Mouse (Mus musculus): ENCODE results near the gene Usp36. TPM values are rescaled to one million over a fixed set of nuclear protein-coding genes. Genes with fewer than 3 reads are reported as not detected.

Usp36 gene
- total RNA-seq (2021) = 10 to 100 TPM; 11.1 to 14.7 TPM
- long read RNA-seq, experiment 1, partial matches to known transcripts = 0 of 1 reads
- long read RNA-seq, experiment 1, other reads (novel, unspliced or antisense) = 0 of 1 reads
- long read RNA-seq, experiment 2, partial matches to known transcripts = 5 of 9 reads
- long read RNA-seq, experiment 2, other reads (novel, unspliced or antisense) = 4 of 9 reads

DNA sequence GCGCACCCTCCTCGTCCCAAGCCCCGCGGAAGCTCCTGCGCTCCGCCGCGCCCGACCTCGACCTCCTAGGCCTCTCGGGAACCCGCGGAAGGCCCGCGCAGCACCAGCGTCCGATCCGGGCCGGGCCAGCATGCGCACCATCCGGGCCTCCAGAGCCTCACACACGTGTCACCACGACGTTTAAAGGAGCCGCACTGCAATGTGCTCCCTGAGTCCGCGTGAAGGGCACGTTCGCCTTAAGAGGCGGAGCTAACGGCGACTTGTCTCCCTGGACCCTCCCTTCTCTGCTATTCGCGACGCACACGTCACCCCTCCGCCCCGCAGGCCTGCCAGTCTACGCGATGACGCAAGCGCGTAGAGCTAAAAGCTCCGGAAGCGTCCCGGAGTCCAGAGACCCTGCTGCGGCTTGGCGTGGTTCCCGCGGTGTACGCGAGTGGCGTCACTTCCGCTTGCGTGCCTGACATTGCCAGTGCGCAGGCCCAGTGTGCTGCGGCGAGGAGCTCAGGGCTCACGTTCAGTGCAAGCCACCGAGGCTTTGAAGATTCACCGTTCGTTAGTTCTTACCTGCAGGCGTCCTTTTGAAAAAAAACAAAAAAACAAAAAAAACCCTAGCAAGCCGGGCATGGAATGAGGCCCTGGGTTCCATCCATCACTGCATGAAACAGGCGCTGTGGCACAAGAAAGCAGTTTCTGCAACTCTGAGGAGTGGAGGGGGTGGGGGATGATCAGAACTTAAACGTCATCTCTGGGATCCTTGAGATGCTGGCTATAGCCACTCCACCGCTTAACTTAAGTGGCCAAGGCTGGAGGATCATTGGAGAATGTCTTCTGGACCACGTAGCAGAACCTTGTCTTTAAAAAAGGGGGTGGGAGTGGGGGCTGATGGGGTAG lies at the start of gene Usp36:
Gene Usp36 (minus strand): TSS at position 246 of the 891 bp plus-strand sequence.
- intact Hi-C loops (cut with DNase I) = no loop called here

DNA sequence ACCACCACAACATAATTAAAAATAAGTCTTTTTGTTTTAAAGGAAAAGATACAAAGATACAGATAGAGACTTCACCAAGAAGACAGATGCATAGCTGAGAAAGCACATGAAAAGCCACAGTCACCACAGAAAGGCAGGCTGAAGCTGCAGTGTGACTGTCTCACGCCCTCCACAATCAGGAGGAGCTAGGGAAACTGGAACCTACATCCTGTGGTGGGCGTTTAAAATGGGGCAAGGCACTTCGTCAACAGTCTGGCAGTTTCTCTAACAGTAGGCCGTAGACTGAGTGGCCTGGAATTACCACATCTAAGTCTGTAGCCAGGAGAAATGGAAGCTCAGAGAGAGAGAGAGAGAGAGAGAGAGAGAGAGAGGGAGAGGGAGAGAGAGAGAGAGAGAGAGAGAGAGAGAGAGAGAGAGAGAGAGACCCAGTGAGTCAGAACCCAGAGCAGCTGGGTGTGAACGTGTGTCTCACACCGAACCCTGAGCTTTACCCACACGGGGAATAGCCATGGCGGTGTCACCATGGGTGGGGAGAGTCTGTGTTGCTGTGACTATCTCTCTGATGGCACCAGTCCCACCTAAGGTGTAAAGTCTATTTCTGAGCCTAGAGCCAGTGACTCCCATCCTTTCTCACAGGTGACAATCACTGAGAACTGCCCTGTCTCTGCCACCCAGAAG lies 47.6 kb upstream of the Usp36 start:
- intact Hi-C loops (cut with DNase I) = no loop called here

More for the DNA sequence above, at the start of gene Usp36:
- DNase-seq = peak; percentile 99

DNA sequence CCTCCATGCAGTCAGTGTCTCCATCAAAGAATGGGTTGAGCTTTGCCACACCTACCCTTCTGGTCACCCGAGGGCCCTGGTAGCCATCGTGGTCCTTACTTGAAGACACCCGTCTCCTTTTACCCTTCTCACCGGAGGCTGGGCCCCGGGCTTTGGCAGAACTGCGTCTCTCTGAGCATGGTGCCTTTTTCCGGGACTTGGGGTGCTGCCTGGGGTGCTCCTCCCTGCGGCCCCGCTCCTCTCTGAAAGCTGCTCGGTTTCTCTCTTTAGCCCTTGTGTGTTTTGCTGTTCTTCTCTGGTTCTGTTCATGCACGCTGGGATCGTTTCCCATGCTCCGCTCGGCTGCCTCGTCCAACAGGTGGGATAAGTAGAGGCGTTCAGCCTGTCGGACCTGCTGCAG lies 43.4 kb upstream of the Usp36 start:
- intact Hi-C loops (cut with DNase I) = no loop called here
- DNase-seq = no peak

More for the DNA sequence above, 47.6 kb upstream of the Usp36 start:
- no peak for DNase-seq

DNA sequence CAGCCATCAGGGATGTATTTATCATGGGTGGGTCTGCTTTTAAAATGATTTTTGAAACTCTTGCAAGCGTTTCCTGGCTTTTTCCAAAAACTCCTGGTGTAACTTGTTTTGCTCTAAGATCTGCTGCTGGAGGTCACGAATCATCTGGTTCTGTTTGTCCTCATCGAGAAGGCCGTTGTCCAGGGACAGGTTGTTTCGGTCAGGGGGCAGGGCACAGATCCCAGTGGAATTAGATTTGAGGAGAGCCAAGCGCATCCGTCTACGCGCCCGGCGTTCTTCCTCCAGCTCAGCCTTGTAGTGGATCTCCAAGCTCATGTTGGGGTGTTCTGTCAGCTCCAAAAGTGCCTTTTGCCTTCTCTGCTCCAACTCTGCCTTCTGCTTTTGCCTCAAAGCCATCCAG lies 42.3 kb upstream of the Usp36 start:
- intact Hi-C loops (cut with DNase I) = no loop called here
- DNase-seq = peak in 1 of 2 experiments; percentile 69

DNA sequence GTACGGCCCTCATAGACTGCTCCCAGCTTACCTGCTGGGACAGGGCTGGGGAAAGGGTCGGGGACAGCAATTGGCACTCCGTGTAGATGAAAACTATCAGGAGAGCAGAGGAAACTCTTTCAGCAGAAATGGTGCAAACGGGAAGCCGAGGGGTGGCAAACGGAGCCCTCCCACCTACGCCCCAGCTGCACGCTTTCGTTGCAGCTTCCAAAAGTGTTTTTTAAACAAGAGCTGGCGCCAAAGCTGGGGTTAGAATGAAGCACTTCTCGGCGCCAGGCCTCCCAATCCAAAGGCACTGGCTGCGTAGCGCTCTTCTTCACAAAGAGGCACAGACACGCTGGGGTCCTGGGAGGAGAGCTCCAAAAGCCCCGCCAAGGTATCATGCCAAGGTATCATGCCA lies 40.7 kb upstream of the Usp36 start:
- DNase-seq = no peak
- intact Hi-C loops (cut with DNase I) = no loop called here

DNA sequence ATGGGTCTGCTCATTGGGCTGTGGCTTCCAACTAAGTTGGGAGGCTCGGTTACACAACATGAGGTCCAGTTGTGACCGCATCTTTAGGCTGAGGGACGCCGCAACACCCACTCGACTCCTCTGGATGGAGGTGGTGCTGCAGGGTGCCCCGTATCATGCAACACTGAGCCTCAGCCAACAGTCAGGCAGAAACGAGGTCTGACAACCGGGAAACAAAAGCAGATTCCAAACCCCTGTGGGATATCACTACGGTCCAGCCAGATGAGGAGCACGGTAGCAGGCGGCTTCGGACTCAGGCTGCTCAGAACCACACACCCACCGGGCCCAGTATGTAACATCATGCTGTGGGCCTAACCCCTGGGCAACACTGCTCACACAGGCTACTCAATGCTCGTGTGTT lies 40.3 kb upstream of the Usp36 start:
- intact Hi-C loops (cut with DNase I) = no loop called here
- no peak for DNase-seq

DNA sequence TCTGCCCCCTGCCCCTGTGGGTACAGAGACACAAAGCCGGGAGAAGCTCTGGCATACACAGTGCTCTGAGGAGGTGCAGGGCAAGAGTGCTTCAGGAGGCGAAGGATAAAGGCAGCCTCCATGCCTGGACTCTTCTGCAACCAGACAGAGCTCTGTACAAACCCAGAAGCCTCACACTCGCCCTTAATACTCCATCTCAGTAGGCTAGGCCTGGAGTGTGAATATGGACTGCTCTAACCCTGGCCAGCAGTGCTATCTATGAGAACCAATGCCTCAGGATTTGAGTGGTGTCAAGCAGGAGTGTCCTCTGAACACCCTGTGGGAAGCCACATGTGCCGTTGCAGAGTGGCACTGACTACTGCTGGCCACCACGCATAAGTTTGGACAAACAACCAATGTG lies 38.9 kb upstream of the Usp36 start:
- intact Hi-C loops (cut with DNase I) = no loop called here
- DNase-seq = no peak

DNA sequence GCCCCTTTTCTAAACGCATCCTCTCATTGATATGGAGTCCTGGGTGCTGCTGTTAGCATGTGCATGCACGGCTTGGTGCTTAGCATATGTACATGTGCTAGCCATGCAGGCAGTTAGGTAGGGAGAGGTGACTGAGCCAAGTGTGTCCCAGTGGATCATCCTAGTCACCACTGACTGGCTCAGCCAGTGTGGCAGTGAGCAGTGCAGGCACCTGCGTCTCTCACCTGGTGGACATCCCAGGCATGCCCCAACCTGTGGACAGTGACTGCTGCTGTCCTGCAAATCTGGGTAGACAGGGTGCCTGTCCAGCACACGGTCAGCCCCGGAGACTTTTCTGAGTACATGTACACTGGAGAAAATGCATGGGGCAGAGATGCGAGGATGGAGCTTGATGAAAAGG lies 38.5 kb upstream of the Usp36 start:
- intact Hi-C loops (cut with DNase I) = no loop called here
- no peak for DNase-seq

DNA sequence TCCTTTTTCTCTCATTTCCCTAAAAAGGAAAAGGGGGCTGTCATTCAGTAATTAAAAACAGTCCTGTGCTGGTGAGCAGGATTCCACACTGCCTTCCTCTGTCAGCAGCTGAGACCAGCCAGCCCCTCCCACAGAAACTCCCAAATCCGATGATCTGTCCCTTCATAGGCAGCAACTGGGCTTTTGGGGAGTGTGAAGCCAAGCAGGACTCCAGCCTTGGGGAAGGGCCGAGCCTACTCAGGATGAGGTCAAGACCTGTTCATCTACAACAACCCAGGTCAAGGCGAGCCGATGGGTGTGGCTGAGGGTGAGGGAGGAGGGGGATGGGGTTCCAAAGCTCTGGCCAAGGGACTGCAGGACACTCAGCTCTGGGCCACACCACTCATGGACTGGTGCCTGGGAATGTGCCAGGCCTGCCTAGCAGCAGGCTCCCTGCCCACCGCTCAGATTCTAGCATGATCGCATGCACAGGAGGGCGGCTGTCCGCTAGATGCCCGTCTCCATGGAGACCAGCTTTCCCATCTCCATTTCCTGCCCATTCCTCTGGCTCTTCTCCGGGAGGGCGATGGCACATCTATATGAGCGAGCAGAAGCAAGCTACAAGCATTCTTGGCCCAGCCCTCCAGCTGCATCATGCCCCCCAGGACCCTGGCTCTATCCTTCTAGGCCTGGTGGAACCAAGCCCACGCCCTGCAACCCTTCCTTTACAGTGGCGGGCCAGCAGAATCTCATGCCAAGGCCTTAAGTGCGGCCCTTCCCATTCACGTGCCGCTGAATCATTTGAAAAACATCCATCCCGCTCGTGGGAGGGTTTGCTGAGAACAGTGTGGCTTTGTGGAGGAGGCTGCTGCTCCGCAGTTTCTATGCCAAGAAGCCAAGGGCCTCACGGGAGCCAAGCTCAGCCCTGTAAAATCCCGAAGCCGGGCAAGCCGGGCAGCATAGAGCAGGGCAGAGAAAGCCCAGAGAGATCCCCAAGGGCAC lies 37.2 kb upstream of the Usp36 start:
- intact Hi-C loops (cut with DNase I) = no loop called here

DNA sequence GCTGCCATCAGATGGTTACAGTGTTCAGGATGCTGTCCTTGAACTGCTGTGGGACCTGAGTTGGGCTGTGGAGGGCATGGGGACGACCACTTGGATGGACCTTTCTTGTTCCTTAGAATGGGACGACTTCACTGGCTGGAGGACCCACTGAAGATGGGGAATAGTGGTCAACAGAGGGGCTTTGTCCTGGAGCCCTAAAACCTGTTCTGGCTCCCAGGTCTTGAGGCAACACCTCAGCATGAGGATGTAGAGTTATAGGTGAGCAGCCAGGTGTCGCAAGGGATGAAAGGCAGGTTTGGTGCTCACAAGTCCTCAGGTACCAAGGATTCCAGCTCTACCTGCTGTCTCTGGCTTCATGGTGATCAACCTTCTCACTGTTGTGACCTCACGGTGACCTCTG lies 36.4 kb upstream of the Usp36 start:
- intact Hi-C loops (cut with DNase I) = no loop called here
- DNase-seq = no peak

More for the DNA sequence above, 37.2 kb upstream of the Usp36 start:
- DNase-seq = peak; percentile 70 to 79

DNA sequence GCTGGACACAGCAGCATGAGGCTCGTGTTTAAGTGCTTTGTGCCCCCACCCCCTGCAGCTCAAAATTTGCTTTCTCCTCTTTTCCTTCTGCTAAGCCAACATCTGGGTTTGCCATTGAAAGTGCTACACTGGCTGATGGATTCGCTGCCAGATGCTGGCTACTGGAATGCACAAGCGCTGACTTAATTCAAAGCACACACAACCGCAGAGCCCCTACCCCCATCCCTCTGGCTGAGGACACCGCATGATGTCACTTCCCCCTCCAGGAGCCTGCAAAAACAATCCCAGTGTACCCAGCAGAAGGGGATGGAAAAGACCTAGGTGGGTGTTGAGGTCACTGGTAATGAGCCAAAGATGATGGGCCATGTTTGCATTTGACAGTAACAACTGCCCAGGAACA lies 34.5 kb upstream of the Usp36 start:
- intact Hi-C loops (cut with DNase I) = loop anchor here (2.0 kb wide), 1 partner anchor 34 kb away; no protein-coding TSS in a partner anchor
- peak in 1 of 2 experiments; percentile 37 for DNase-seq

DNA sequence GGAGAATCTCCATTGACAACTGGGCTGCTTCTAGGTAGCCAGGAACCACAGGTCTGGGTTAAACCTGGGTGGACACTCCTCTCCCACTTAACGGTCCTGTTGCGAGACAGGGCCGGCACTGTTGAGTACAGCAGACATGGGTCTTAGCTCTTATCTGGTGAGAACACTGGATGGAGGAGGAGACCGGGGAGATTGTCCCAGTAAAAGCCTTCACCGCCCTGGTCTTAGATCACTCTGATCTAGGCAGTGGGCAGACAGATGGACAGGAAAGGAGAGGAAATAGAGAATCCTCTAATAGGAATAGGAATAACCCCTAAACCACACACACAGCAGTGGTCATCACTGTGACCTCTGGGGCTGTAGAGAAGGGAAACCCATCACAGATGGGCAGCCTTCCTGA lies 33.9 kb upstream of the Usp36 start:
- intact Hi-C loops (cut with DNase I) = loop anchor here (2.0 kb wide), 1 partner anchor 35 kb away; no protein-coding TSS in a partner anchor
- no peak for DNase-seq

DNA sequence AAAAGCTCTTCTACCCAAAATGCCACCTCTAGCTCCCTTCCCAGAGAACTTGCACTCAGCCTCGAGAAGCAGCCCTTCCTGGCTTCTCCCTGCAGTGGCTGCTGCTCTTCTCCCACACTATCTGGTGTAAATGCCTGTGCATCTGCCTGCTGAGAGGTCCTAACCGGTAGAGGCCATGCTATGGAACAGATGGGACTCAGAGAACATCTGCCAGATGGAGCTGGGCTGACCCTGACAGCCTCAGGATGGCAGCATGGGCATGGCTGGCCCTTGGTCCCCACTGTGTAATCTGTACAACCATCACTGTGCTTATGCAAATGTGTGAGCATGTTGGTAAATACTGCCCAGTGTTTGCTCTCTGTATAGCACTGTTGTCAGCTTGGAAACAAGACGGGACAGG lies 32.6 kb upstream of the Usp36 start:
- no peak for DNase-seq
- intact Hi-C loops (cut with DNase I) = no loop called here

DNA sequence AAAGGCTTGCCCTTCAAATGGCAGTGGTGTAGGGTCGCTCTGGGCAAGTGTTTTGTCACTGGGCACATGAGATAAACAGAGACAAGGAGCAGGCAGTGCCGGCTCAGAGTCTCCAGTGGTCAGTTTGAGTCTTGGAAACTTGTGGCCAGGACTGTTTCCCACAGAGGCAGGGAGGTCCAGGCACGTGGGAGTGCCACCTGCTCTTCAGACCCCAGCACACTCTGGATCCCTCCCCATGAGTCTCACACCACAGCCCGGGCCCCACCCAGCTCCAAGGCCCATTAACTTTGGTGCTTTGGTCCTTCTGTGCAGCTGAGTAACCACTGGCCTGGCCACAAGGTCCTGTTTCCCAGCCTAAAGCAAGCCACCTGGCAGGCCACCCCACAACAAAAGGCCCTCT lies 31.9 kb upstream of the Usp36 start:
- no peak for DNase-seq
- intact Hi-C loops (cut with DNase I) = no loop called here

DNA sequence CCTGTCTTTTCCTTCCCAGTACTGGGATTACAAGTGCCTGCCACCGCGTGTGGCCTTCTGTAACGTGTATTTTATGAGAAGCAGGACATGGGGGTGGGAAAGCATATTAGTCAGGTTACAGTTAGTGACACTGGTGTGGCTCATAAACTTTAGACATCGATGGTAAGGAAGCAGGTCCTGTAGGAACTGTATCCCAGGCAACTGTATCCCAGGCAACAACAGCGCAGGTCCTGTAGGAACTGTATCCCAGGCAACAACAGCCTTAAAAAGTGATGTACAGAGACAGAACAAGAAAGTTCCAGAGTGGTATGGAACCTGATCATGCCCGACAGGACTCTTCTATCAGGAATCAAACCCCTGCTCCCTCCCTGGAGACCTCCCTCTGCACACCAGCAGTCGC lies 31.5 kb upstream of the Usp36 start:
- DNase-seq = no peak
- intact Hi-C loops (cut with DNase I) = no loop called here

DNA sequence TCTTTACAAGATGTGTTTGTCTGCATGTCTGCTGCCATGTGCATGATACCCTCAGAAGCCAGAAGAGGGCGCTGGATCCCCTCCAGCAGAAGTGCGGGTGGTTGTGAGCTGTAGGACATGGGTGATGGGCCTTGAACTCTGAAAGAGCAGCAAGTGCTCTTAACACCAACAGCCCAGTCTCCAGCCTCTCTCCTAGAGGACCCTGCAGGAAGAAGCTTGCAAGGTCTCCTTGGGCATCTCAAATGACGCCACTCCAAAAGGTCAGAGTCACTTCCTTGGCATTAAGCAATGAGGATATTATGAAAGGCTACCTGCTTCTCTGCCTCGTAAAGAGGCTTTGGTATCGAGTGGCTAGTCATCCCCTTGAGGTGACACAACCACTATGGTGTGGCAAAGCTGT lies 28.6 kb upstream of the Usp36 start:
- peak in 1 of 2 experiments; percentile 41 for DNase-seq
- intact Hi-C loops (cut with DNase I) = loop anchor here (5.0 kb wide), 1 partner anchor 79 kb away; no protein-coding TSS in a partner anchor

DNA sequence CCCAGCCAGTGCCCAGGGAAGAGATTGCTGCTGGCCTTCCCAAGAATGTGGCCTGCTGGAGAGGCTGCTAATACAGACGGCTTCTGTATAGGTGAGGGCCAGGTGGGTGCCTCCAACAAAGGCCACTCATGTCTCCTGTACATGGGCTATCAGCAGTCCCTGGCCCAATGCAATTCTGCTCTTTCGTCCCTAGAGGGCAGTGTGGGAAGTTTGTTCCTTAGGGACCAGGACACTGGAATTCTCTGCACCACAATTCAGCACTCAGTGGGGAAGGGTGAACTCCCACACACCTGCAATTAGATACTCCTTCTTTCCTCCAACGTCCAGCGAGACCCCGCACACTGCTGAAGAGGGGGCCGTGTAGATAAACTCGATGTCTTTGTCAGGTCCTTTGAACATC lies 27.1 kb upstream of the Usp36 start:
- no peak for DNase-seq
- intact Hi-C loops (cut with DNase I) = loop anchor here (1.0 to 5.0 kb wide), 2 partner anchors 62 to 80 kb away; no protein-coding TSS in a partner anchor

DNA sequence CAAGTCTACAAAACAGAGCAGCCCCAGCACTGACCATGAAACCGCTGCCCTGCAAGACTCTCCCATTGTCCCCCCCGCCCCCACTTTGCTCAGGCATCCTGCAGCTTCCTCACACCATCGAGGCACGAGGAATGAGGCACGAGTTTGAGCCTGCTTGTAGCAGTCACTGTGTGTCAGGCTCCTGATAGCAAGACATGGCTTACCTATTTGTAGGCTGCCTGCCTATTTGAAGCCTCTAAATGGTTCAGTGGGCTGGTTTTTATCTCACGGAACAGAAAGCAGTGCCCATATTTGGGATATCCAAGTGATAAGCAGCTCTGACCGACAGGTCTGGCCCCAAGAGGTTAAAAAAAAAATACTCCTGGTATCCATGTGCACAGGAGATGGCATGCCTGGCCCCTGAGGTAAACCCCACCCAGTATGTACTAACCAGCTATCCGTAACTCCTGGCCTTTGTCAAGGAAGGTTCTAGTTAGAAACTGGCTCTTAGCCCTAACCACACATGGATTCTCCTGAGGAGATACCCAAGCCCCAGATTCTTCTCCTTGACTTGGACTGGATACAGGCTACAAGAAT lies 26.3 kb upstream of the Usp36 start:
- no peak for DNase-seq
- intact Hi-C loops (cut with DNase I) = loop anchor here (5.0 kb wide), 1 partner anchor 81 kb away; no protein-coding TSS in a partner anchor

DNA sequence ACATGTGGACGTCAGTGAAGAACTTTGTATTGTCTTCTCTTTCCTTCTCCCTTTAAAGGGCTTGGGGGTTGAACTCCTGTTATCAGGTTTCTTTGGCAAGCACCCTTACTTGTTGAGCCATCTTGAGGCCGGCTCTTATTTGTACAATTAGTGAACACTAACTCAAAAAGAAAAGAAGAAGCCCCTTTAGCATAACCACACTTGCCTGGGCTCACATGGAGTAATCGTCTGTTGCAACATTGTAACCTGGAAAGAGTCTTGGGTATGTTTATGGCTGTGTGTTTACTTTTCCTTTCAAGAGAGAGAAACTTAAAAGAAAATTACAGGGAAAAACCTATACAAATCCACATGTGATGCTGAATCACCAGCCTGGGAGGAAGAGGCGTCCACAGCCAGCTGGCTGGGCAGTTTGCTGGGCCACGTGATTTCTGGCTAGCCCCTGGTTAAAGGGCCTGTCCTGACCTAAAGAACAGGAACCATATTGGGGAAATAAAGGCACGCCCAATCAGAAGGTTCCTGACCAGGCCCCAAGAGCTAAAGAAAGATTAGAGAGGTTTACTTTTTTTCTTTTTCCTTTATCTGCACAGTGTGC lies 22.2 kb upstream of the Usp36 start:
- intact Hi-C loops (cut with DNase I) = no loop called here
- DNase-seq = no peak
